Mouse (Mus musculus) lung, adult 2 months (tissue): ENCODE results near the gene Tmem102.

ENCODE experiments used
- CTCF ChIP-seq: fragments of 200-500 bp; IDR thresholded peaks from 2 replicates; pipeline ENCODE4 v1.5.1; 2011; ENCODE audit warnings: mild to moderate bottlenecking, low read length, control low read depth; ENCODE audit not compliant: insufficient read depth
- POLR2A ChIP-seq: fragments of 200-500 bp; IDR thresholded peaks from 2 replicates; pipeline ENCODE4 v1.6.1; 2011; ENCODE audit warnings: low read depth, mild to moderate bottlenecking, control low read depth, low read length, borderline replicate concordance; ENCODE audit errors: extremely low read depth

DNA sequence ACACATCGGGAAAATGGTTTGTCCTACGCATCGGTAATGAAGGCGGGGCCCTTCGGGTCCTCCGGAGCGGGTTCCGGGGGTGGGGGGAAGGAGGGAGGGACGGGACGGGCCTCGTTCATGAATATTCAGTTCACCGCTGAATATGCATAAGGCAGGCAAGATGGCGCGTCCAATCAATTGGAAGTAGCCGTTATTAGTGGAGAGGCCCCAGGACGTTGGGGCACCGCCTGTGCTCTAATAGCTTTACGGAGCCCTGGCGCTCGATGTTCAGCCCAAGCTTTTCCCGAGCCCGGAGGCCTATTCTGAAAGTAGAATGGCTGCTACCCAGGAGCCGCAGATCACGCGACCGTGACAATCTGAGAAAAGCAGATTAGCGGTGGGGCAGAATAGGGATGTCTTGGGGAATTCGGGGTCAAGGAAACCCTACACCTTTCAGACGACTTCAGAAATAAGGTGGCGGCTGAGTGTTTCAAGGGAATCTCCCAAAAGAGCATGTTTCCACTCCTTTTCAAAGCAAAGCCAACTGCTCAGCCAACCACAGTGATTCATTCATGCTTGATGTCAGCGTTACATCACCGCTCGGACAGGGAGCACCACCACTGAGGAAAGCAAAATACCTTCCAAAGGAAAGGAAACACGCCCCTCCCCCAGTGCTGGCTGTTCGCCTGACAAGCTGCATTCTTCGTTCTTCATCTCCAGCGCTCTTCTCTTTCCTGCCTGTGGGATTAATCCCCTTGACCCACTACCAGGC lies 46.3 kb downstream of the Tmem102 start:
- TF ChIP-seq CTCF, result no peak
- peak; percentile 87; the same call in 1 of the 2 replicates for TF ChIP-seq POLR2A
